Mouse (Mus musculus): Measurements from ENCODE around the gene Serpina1a. TPM values are rescaled to one million over a fixed set of nuclear protein-coding genes. Genes with fewer than 3 reads are reported as not detected.
"Not testable (repeated sequence)": the region's sequence is repeated elsewhere in the genome, so short reads cannot be mapped to it uniquely, and the experiment has no call there.

Serpina1a gene
- polyA plus RNA-seq, 1 experiment from 2014 or later, result 4.5 TPM

- not testable (repeated sequence) for H3K4me1 ChIP-seq (ENCODE audit: control insufficient read depth, insufficient read depth, low read length); H3K4me2 ChIP-seq; ATAC-seq (replicated peaks; ENCODE audit: insufficient number of reproducible peaks, low FRiP score, low TSS enrichment); H3K9ac ChIP-seq (ENCODE audit: low read depth, low read length); H3K27me3 ChIP-seq (ENCODE audit: control insufficient read depth, insufficient read depth, low read length); H3K36me3 ChIP-seq (ENCODE audit: control insufficient read depth, insufficient read depth, low read length); H3K9me3 ChIP-seq (replicated peaks; ENCODE audit: control insufficient read depth, low read length); H3K4me3 ChIP-seq (ENCODE audit: low read depth, low read length); H3K27ac ChIP-seq (ENCODE audit: low read depth, low read length)
- 65% methylated on average over 2 of the region's 2 CpGs for WGBS (ENCODE audit: insufficient replicate concordance)
Observed at GRCm38 (mm10) chr12:103853032-103853431, 10.3 kb downstream of the Serpina1a start.

- not testable (repeated sequence) for H3K9me3 ChIP-seq (replicated peaks; ENCODE audit: control insufficient read depth, low read length); H3K4me2 ChIP-seq; H3K36me3 ChIP-seq (ENCODE audit: control insufficient read depth, insufficient read depth, low read length); H3K27me3 ChIP-seq (ENCODE audit: control insufficient read depth, insufficient read depth, low read length); H3K4me3 ChIP-seq (ENCODE audit: low read depth, low read length); H3K9ac ChIP-seq (ENCODE audit: low read depth, low read length); H3K27ac ChIP-seq (ENCODE audit: low read depth, low read length); ATAC-seq (replicated peaks; ENCODE audit: insufficient number of reproducible peaks, low FRiP score, low TSS enrichment); H3K4me1 ChIP-seq (ENCODE audit: control insufficient read depth, insufficient read depth, low read length)
- WGBS (ENCODE audit: insufficient replicate concordance), result 62% methylated on average over 4 of the region's 4 CpGs
Observed at GRCm38 (mm10) chr12:103830273-103830672, 33.1 kb downstream of the Serpina1a start, which contains the start of gene Serpina1b. Gene Serpina1b (minus strand): TSS chr12:103830373.

GRCm38 (mm10) chr12:103827661-103828372 is 35.5 kb downstream of the Serpina1a start:
- not testable (repeated sequence) for ATAC-seq (replicated peaks; ENCODE audit: insufficient number of reproducible peaks, low FRiP score, low TSS enrichment); H3K9ac ChIP-seq (ENCODE audit: low read depth, low read length); H3K4me1 ChIP-seq (ENCODE audit: control insufficient read depth, insufficient read depth, low read length); H3K36me3 ChIP-seq (ENCODE audit: control insufficient read depth, insufficient read depth, low read length); H3K27ac ChIP-seq (ENCODE audit: low read depth, low read length); H3K4me2 ChIP-seq; H3K9me3 ChIP-seq (replicated peaks; ENCODE audit: control insufficient read depth, low read length); H3K27me3 ChIP-seq (ENCODE audit: control insufficient read depth, insufficient read depth, low read length); H3K4me3 ChIP-seq (ENCODE audit: low read depth, low read length)
- WGBS (ENCODE audit: insufficient replicate concordance), result 75% methylated on average over 6 of the region's 6 CpGs

GRCm38 (mm10) chr12:103823826-103824225 is 39.5 kb downstream of the Serpina1a start:
- not testable (repeated sequence) for ATAC-seq (replicated peaks; ENCODE audit: insufficient number of reproducible peaks, low FRiP score, low TSS enrichment); H3K36me3 ChIP-seq (ENCODE audit: control insufficient read depth, insufficient read depth, low read length); H3K27me3 ChIP-seq (ENCODE audit: control insufficient read depth, insufficient read depth, low read length); H3K9ac ChIP-seq (ENCODE audit: low read depth, low read length); H3K4me3 ChIP-seq (ENCODE audit: low read depth, low read length); H3K4me2 ChIP-seq; H3K9me3 ChIP-seq (replicated peaks; ENCODE audit: control insufficient read depth, low read length); H3K27ac ChIP-seq (ENCODE audit: low read depth, low read length); H3K4me1 ChIP-seq (ENCODE audit: control insufficient read depth, insufficient read depth, low read length)
- 63% methylated on average over 5 of the region's 5 CpGs for WGBS (ENCODE audit: insufficient replicate concordance)

Other genes with a start within 250 kb of the Serpina1a start
- gene Serpina10, start 232.1 kb downstream of the Serpina1a start, polyA plus RNA-seq (2014; fragmentation: Nextera tagmentation; extraction: Ambion mirVana), result 0.21 TPM in 1 of 2 replicates, not detected in the other
- gene Serpina6, start 206.3 kb downstream of the Serpina1a start, polyA plus RNA-seq (2014; fragmentation: Nextera tagmentation; extraction: Ambion mirVana), result 3.3 and 18.3 TPM in 2 replicates
- gene Serpina16, start 187.4 kb downstream of the Serpina1a start, polyA plus RNA-seq (2014; fragmentation: Nextera tagmentation; extraction: Ambion mirVana), result not detected in 2 replicates
- not detected in 2 replicates for gene Serpina1f, start 168.0 kb downstream of the Serpina1a start, polyA plus RNA-seq (2014; fragmentation: Nextera tagmentation; extraction: Ambion mirVana)
- 0.80 TPM in 1 of 2 replicates, not detected in the other for gene Serpina1d, start 90.0 kb downstream of the Serpina1a start, polyA plus RNA-seq (2014; fragmentation: Nextera tagmentation; extraction: Ambion mirVana)
- 1.5 and 7.3 TPM in 2 replicates for gene Serpina1b, start 33.2 kb downstream of the Serpina1a start, polyA plus RNA-seq (2014; fragmentation: Nextera tagmentation; extraction: Ambion mirVana)
- gene Serpina1c, start 41.3 kb upstream of the Serpina1a start, polyA plus RNA-seq (2014; fragmentation: Nextera tagmentation; extraction: Ambion mirVana), result 0.23 and 0.87 TPM in 2 replicates
- 0.42 TPM in 1 of 2 replicates, not detected in the other for gene Serpina1e, start 95.4 kb upstream of the Serpina1a start, polyA plus RNA-seq (2014; fragmentation: Nextera tagmentation; extraction: Ambion mirVana)
- gene Serpina11, start 126.4 kb upstream of the Serpina1a start, polyA plus RNA-seq (2014; fragmentation: Nextera tagmentation; extraction: Ambion mirVana), result 0.16 TPM in 1 of 2 replicates, not detected in the other
- 0.04 and 0.21 TPM in 2 replicates for gene Serpina9, start 150.2 kb upstream of the Serpina1a start, polyA plus RNA-seq (2014; fragmentation: Nextera tagmentation; extraction: Ambion mirVana)
- gene Serpina12, start 180.9 kb upstream of the Serpina1a start, polyA plus RNA-seq (2014; fragmentation: Nextera tagmentation; extraction: Ambion mirVana), result 0.10 TPM in 1 of 2 replicates, not detected in the other
- gene Serpina5, start 237.6 kb upstream of the Serpina1a start, polyA plus RNA-seq (2014; fragmentation: Nextera tagmentation; extraction: Ambion mirVana), result not detected in 2 replicates
- gene Serpina3a, start 249.2 kb upstream of the Serpina1a start, polyA plus RNA-seq (2014; fragmentation: Nextera tagmentation; extraction: Ambion mirVana), result not detected in 2 replicates

All from heart, embryonic 11.5 days (tissue).